Mouse (Mus musculus): ENCODE measurements at regions not wholly inside any gene's neighbourhood (a gene's known extent, or its start where the extent isn't known, plus 50 kb on each side); places are given as distances from the start of the nearest gene placed in this dataset.
"Not testable (repeated sequence)": the region's sequence is repeated elsewhere in the genome, so short reads cannot be mapped to it uniquely, and the experiment has no call there.

DNA sequence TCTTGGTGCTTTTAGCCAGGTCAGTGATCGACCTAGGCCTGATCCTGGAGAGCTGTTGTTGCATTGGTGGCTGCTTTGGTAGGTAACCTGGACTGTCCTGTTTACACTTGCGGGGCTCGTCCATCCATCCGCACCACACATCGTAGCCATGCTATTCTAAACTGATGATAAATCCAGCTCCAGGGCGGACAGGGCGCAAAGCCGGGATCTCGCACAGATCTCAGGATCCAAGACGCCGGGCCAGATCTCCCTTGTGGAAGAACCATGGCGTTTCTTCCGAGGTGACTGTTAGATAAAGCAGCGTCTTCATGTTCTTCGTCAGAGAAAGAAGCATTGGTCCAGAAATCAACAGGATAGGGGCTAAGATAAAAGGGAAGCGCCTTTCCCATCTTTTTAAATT, 115.6 kb downstream of the Sec16b start:
- not testable (repeated sequence) for H3K27ac ChIP-seq (ENCODE audit: insufficient read depth, low read length); H3K4me1 ChIP-seq (ENCODE audit: control insufficient read depth, insufficient read depth, low read length); H3K4me3 ChIP-seq (ENCODE audit: insufficient read depth, low read length)

DNA sequence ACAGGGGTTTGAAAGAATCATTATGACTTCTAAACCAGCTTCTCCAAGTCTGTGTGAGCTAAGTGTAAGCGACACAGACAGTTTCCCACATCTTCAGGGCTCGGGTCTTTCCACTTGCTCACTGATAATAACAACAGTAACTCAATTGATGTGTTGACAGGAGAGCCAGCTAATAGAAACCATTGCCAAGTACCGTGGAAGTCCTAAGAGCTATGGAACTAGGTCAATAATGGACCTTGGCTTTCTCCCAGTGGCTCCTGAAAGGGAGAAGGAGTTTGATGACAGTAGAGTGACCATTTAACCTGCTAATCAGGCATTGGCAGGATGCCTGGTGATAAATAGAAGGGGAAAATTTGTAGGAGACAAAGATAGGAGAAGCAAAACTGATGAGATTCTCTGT, 126.1 kb downstream of the Sec16b start:
- TF ChIP-seq POLR2A (IDR thresholded peaks at IDR 0.05; ENCODE audit: low read depth, low read length) (no peak), CTCF (IDR thresholded peaks at IDR 0.05; ENCODE audit: borderline replicate concordance, insufficient read depth, low read length) (no peak)
- Histone ChIP-seq H3K4me1 (ENCODE audit: control insufficient read depth, insufficient read depth, low read length) (peaks cover 9% of the 10 kb centered on the region), H3K27ac (ENCODE audit: insufficient read depth, low read length) (no peak overlapping the region), H3K4me3 (ENCODE audit: insufficient read depth, low read length) (no peak overlapping the region)

DNA sequence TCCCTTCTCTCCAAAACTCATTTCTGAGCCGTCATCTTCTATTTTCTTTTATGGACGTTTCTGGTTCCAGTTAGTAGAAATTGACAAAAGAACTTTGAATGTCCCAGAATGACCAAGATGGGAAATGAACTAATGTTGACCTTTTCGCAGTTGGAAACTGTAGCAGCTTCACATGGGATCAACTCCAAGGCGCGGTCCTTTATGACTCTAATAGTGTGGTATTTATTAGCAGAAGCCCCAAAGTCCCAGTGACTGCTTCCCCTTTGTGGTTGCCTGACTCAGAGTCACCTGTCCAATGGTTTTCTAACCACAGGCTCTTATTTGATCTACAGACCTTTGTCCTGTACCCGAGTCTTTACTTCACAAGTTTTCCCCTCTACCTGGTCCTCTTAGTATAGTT, 126.9 kb downstream of the Sec16b start:
- Histone ChIP-seq H3K4me3 (ENCODE audit: insufficient read depth, low read length) (no peak overlapping the region), H3K27ac (ENCODE audit: insufficient read depth, low read length) (no peak overlapping the region)

DNA sequence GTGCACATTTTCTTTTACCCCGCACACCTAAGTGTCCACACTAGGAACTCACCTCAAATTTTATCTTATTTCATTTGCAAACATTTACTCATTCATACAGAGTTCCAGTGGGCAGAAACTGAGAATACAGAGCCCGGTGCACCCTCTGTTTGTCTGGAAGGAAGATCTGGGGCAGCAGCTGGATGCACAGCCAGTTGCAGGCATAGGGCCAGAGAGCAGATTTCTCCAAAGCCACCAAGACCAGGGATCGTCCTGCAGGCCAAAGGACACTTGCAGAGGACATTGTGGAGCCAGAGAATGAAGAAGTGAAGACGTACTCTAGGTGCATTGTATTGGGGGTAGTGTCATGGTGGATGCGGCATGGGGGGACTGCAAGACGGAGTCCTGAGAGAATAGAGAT, 129.2 kb downstream of the Sec16b start:
- no peak overlapping the region for H3K4me3 ChIP-seq (ENCODE audit: insufficient read depth, low read length)
- no peak for TF ChIP-seq POLR2A (IDR thresholded peaks at IDR 0.05; ENCODE audit: low read depth, low read length)
- no peak for TF ChIP-seq CTCF (IDR thresholded peaks at IDR 0.05; ENCODE audit: borderline replicate concordance, insufficient read depth, low read length)
- no peak overlapping the region for H3K27ac ChIP-seq (ENCODE audit: insufficient read depth, low read length)
- peaks cover 9% of the 10 kb centered on the region for H3K4me1 ChIP-seq (ENCODE audit: control insufficient read depth, insufficient read depth, low read length)

More for the DNA sequence above, 126.9 kb downstream of the Sec16b start:
- peaks cover 9% of the 10 kb centered on the region for H3K4me1 ChIP-seq (ENCODE audit: control insufficient read depth, insufficient read depth, low read length)
- TF ChIP-seq CTCF (IDR thresholded peaks at IDR 0.05; ENCODE audit: borderline replicate concordance, insufficient read depth, low read length) (no peak), POLR2A (IDR thresholded peaks at IDR 0.05; ENCODE audit: low read depth, low read length) (no peak)

DNA sequence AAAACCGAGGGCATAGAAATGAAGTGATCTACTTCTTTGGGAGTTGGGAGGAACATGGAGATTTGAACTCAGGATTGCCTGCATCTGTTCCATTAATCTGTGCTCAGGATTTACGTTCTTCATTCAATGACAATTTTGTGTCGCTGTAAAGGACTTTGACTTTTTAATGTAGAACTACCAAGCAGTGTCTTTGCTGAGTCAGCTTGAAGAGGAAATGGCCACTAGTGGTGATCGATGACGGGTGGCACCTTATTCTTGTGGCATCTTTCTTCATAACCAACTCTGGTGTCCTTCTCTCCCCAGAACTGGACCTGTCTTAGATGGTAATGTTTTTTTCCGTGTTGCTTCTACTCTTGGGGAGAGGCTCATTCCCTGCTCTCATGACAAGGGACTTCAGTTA, 137.0 kb downstream of the Sec16b start:
- Histone ChIP-seq H3K27ac (ENCODE audit: insufficient read depth, low read length) (no peak overlapping the region), H3K4me1 (ENCODE audit: control insufficient read depth, insufficient read depth, low read length) (peaks cover 2% of the 10 kb centered on the region; the same call in 1 of the 2 replicates), H3K4me3 (ENCODE audit: insufficient read depth, low read length) (no peak overlapping the region)
- no peak for TF ChIP-seq CTCF (IDR thresholded peaks at IDR 0.05; ENCODE audit: borderline replicate concordance, insufficient read depth, low read length)
- TF ChIP-seq POLR2A (IDR thresholded peaks at IDR 0.05; ENCODE audit: low read depth, low read length) = no peak

DNA sequence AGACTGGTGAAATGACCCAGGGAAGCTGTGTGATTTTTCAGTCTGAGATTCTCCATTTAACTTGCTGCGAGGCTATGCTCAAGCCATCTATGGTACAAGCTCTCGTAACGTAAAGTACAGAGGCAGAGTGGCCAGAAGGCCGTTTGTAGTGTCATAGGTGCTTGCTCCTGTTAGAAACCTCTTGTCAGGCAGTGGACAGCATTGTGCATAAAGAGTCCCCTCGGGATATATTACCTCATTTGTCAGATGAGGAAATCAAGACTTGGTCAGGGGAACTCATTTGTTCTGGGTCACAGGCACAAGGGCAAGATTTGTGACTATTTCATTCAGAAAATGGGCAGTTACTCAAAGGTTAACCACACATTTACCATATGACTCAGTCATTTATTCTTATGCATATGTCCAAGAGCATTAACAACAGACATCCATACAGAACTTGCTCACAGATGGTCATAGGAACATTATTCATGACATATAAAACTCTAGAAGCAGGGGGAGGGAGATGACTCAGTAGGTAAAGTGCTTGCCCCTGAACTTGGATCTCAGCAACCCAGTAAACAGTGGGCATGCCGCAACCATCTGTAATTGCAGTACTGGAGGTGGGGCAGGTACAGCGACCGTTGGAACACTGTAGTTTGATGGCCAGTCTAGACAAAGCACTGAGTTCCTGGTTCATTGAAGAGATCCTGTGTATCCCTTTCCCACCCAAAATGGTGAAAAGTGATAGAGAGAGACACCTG, 139.3 kb downstream of the Sec16b start:
- H3K27ac ChIP-seq (ENCODE audit: insufficient read depth, low read length) = no peak overlapping the region
- TF ChIP-seq CTCF (IDR thresholded peaks at IDR 0.05; ENCODE audit: borderline replicate concordance, insufficient read depth, low read length) = no peak
- TF ChIP-seq POLR2A (IDR thresholded peaks at IDR 0.05; ENCODE audit: low read depth, low read length) = no peak

DNA sequence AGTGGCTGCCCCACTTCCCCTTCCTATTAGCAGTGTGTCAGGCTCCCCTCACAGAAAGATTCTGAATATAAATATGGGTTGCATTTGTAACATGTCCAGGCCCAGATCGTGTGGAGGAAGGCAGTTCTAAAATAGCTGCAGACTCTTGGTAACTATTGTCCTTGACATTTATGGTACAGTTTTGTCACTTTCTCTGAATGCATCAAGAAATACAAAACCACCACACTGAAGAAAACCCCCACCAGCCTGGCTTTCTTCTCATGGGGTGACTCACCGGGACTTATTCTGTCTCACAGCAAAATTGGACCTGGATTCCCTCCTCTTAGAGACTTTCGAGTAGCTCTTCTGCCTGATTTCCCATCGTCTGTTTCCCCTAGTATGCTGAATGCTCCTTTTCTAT, 148.9 kb downstream of the Sec16b start:
- Histone ChIP-seq H3K27ac (ENCODE audit: insufficient read depth, low read length) (no peak overlapping the region), H3K4me1 (ENCODE audit: control insufficient read depth, insufficient read depth, low read length) (no peaks in the 10 kb centered on the region), H3K4me3 (ENCODE audit: insufficient read depth, low read length) (no peak overlapping the region)
- no peak for TF ChIP-seq CTCF (IDR thresholded peaks at IDR 0.05; ENCODE audit: borderline replicate concordance, insufficient read depth, low read length)
- no peak for TF ChIP-seq POLR2A (IDR thresholded peaks at IDR 0.05; ENCODE audit: low read depth, low read length)

More for the DNA sequence above, 139.3 kb downstream of the Sec16b start:
- peaks cover 2% of the 10 kb centered on the region; the same call in 1 of the 2 replicates for H3K4me1 ChIP-seq (ENCODE audit: control insufficient read depth, insufficient read depth, low read length)
- H3K4me3 ChIP-seq (ENCODE audit: insufficient read depth, low read length) = no peak overlapping the region

DNA sequence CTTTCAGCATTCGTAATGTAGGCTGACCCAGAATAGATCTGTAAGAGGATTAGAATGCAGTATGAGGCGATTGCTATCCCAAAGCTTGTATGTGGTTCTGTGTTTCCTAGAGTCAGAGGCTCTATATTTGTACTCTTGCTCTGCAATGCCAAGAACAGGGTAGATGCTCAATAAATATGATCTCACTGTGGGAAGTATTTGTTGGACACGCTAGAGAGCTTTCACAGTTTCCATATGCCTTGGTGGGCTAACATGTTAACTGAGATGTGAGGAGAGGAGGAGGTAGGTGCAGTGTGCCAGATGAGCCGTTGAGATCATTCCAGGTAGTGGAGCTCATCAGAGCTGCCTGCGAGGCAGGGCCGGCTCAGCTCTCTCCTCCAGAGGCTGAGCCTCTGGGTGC, 163.1 kb downstream of the Sec16b start:
- Histone ChIP-seq H3K4me3 (ENCODE audit: insufficient read depth, low read length) (no peak overlapping the region), H3K27ac (ENCODE audit: insufficient read depth, low read length) (no peak overlapping the region), H3K4me1 (ENCODE audit: control insufficient read depth, insufficient read depth, low read length) (no peaks in the 10 kb centered on the region)
- TF ChIP-seq POLR2A (IDR thresholded peaks at IDR 0.05; ENCODE audit: low read depth, low read length) = no peak
- TF ChIP-seq CTCF (IDR thresholded peaks at IDR 0.05; ENCODE audit: borderline replicate concordance, insufficient read depth, low read length) = no peak

DNA sequence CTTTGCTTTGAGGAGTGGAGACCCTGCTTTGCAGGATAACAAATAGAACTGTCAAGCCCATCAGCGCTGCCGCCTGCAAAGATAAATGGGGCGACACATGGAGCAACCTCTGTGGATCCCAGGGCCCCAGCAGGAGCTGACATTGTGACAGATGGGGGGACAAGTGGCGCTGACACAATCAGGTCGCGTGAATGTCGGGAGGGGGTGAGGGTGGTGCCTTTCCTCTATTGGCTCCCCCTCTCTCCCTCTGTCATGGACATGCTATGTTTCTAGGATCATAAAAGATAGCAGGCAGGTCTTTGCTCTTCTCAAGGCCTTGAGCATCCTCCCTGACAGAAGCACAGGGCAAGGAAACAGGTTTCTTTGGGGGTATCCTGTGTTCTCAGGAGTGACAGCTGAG, 177.8 kb downstream of the Sec16b start:
- no peak overlapping the region for H3K27ac ChIP-seq (ENCODE audit: insufficient read depth, low read length)
- H3K4me1 ChIP-seq (ENCODE audit: control insufficient read depth, insufficient read depth, low read length) = no peaks in the 10 kb centered on the region
- no peak overlapping the region for H3K4me3 ChIP-seq (ENCODE audit: insufficient read depth, low read length)
- TF ChIP-seq POLR2A (IDR thresholded peaks at IDR 0.05; ENCODE audit: low read depth, low read length) = no peak
- TF ChIP-seq CTCF (IDR thresholded peaks at IDR 0.05; ENCODE audit: borderline replicate concordance, insufficient read depth, low read length) = no peak

DNA sequence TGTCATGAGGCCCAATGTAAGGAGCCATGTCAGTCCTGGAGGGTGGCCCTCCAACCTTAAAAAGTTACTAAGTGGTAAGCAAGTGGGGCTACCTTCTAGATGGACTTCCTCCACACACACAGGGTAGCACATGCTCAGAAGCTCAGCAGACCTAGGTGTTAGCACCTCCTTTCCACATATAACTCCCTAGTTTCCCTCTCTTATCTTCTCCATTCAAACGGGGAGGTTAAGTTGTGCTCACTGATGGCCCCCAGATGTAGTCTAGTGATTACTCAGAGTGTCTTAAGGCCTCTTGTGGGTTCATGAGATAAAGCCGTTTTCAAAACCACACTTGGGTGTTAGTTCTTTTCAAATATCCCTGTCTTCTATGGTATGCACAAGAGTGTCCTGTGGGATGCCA, 188.7 kb downstream of the Sec16b start:
- no peak overlapping the region for H3K4me3 ChIP-seq (ENCODE audit: insufficient read depth, low read length)
- H3K4me1 ChIP-seq (ENCODE audit: control insufficient read depth, insufficient read depth, low read length) = no peaks in the 10 kb centered on the region
- TF ChIP-seq POLR2A (IDR thresholded peaks at IDR 0.05; ENCODE audit: low read depth, low read length) (no peak), CTCF (IDR thresholded peaks at IDR 0.05; ENCODE audit: borderline replicate concordance, insufficient read depth, low read length) (no peak)
- H3K27ac ChIP-seq (ENCODE audit: insufficient read depth, low read length) = no peak overlapping the region

All from embryonic fibroblast, embryonic 13.5 days (primary cell).